Mouse (Mus musculus) adrenal gland (tissue): ENCODE results near the gene Chrd.

Experiments
- intact Hi-C: fragments of 180-260 bp; cut with DNase I; formaldehyde crosslinking; loops from one replicate; pipeline ENCODE4 v1.15.1; 2025

Gene Chrd

GRCm38 (mm10) chr16:20710370-20710769, 22.6 kb upstream of the Chrd start:
- intact Hi-C loops, result loop anchor here (5.0 kb wide), 1 partner anchor 33 kb away; no protein-coding TSS in a partner anchor

- intact Hi-C loops, result loop anchor here (5.0 kb wide), 1 partner anchor 34 kb away; no protein-coding TSS in a partner anchor
These were observed 22.1 kb upstream of the Chrd start for GRCm38 (mm10) chr16:20710810-20711209.

- intact Hi-C loops, result loop anchor here (5.0 kb wide), 1 partner anchor 35 kb away; no protein-coding TSS in a partner anchor
These were observed 20.7 kb upstream of the Chrd start for GRCm38 (mm10) chr16:20712190-20712589.

- intact Hi-C loops, result loop anchor here (5.0 kb wide), 1 partner anchor 36 kb away; no protein-coding TSS in a partner anchor
These were observed 20.0 kb upstream of the Chrd start for GRCm38 (mm10) chr16:20712889-20713288.

- intact Hi-C loops, result loop anchor here (5.0 kb wide), 1 partner anchor 37 kb away; no protein-coding TSS in a partner anchor
These were observed 18.4 kb upstream of the Chrd start for GRCm38 (mm10) chr16:20714307-20715080.

- intact Hi-C loops, result no loop called here
These were observed 17.8 kb upstream of the Chrd start for GRCm38 (mm10) chr16:20715161-20715560.

GRCm38 (mm10) chr16:20715566-20715965, 17.4 kb upstream of the Chrd start:
- intact Hi-C loops, result no loop called here

- intact Hi-C loops, result no loop called here
These were observed 16.7 kb upstream of the Chrd start for GRCm38 (mm10) chr16:20715976-20716840.

- intact Hi-C loops, result no loop called here
These were observed 16.1 kb upstream of the Chrd start for GRCm38 (mm10) chr16:20716841-20717180.

GRCm38 (mm10) chr16:20717181-20717977, 15.5 kb upstream of the Chrd start, which contains the start of the genes Polr2h and Clcn2:
TSS of gene Polr2h (plus strand) at chr16:20717665.
TSS of gene Clcn2 (minus strand) at chr16:20717746.
- intact Hi-C loops, result no loop called here

GRCm38 (mm10) chr16:20717978-20718670, 14.8 kb upstream of the Chrd start:
- intact Hi-C loops, result no loop called here

- intact Hi-C loops, result no loop called here
These were observed 11.1 kb upstream of the Chrd start for GRCm38 (mm10) chr16:20721808-20722207.

GRCm38 (mm10) chr16:20722736-20723135, 10.2 kb upstream of the Chrd start:
- intact Hi-C loops, result no loop called here

- intact Hi-C loops, result no loop called here
These were observed 9.7 kb upstream of the Chrd start for GRCm38 (mm10) chr16:20723247-20723646.

GRCm38 (mm10) chr16:20724338-20724748, 8.6 kb upstream of the Chrd start:
- intact Hi-C loops, result loop anchor here (2.0 kb wide), 1 partner anchor 36 kb away; no protein-coding TSS in a partner anchor

- intact Hi-C loops, result loop anchor here (2.0 kb wide), 1 partner anchor 35 kb away; no protein-coding TSS in a partner anchor
These were observed 7.6 kb upstream of the Chrd start for GRCm38 (mm10) chr16:20725321-20725720.

GRCm38 (mm10) chr16:20725750-20726149, 7.2 kb upstream of the Chrd start:
- intact Hi-C loops, result loop anchor here (2.0 kb wide), 1 partner anchor 35 kb away; no protein-coding TSS in a partner anchor

GRCm38 (mm10) chr16:20726384-20726783, 6.5 kb upstream of the Chrd start:
- intact Hi-C loops, result no loop called here

- intact Hi-C loops, result no loop called here
These were observed 2.6 kb upstream of the Chrd start for GRCm38 (mm10) chr16:20730293-20730711.

- intact Hi-C loops, result no loop called here
These were observed 1.2 kb upstream of the Chrd start for GRCm38 (mm10) chr16:20731688-20732087.
